Mouse (Mus musculus): ENCODE measurements around the gene Gm38392.

The Gm38392 gene

GRCm38 (mm10) chr3:88214197-88214938 lies 72.6 kb downstream of the Gm38392 start:
- DNase-seq = no peak

- no peak for DNase-seq
Measured at GRCm38 (mm10) chr3:88213019-88213418, 74.0 kb downstream of the Gm38392 start.

- DNase-seq = no peak
Measured at GRCm38 (mm10) chr3:88212356-88212755, 74.7 kb downstream of the Gm38392 start.

GRCm38 (mm10) chr3:88210918-88211317 lies 76.1 kb downstream of the Gm38392 start:
- DNase-seq = no peak

- no peak for DNase-seq
Measured at GRCm38 (mm10) chr3:88210121-88210520, 76.9 kb downstream of the Gm38392 start.

GRCm38 (mm10) chr3:88209306-88209705 lies 77.7 kb downstream of the Gm38392 start:
- DNase-seq = no peak

GRCm38 (mm10) chr3:88208226-88208720 lies 78.7 kb downstream of the Gm38392 start:
- no peak for DNase-seq

GRCm38 (mm10) chr3:88207451-88208100 lies 79.4 kb downstream of the Gm38392 start:
- no peak for DNase-seq

- no peak for DNase-seq
Measured at GRCm38 (mm10) chr3:88206901-88207371, 80.1 kb downstream of the Gm38392 start.

GRCm38 (mm10) chr3:88206500-88206899 lies 80.5 kb downstream of the Gm38392 start:
- DNase-seq = no peak

GRCm38 (mm10) chr3:88205563-88206491 lies 81.2 kb downstream of the Gm38392 start:
- DNase-seq = no peak

- DNase-seq = no peak
Measured at GRCm38 (mm10) chr3:88205176-88205562, 81.8 kb downstream of the Gm38392 start.

- DNase-seq = no peak
Measured at GRCm38 (mm10) chr3:88204751-88205150, 82.3 kb downstream of the Gm38392 start.

- no peak for DNase-seq
Measured at GRCm38 (mm10) chr3:88203999-88204700, 82.9 kb downstream of the Gm38392 start.

GRCm38 (mm10) chr3:88203456-88203855 lies 83.6 kb downstream of the Gm38392 start:
- no peak for DNase-seq

GRCm38 (mm10) chr3:88202986-88203385 lies 84.0 kb downstream of the Gm38392 start:
- no peak for DNase-seq

- DNase-seq = no peak
Measured at GRCm38 (mm10) chr3:88201640-88202039, 85.4 kb downstream of the Gm38392 start.

- no peak for DNase-seq
Measured at GRCm38 (mm10) chr3:88200972-88201330, 86.1 kb downstream of the Gm38392 start.

- no peak for DNase-seq
Measured at GRCm38 (mm10) chr3:88200161-88200971, 86.6 kb downstream of the Gm38392 start.

GRCm38 (mm10) chr3:88199541-88200110 lies 87.4 kb downstream of the Gm38392 start:
- DNase-seq = no peak

- no peak for DNase-seq
Measured at GRCm38 (mm10) chr3:88198505-88199020, 88.4 kb downstream of the Gm38392 start.
